Mouse (Mus musculus) kidney, adult 2 months (tissue): Measurements from ENCODE around the gene Nfkbil1.

Experiments used
- CTCF ChIP-seq: fragments of 200-500 bp; conservative IDR thresholded peaks from 2 replicates; pipeline ENCODE4 v1.5.1; 2011; ENCODE audit warnings: low read depth, mild to moderate bottlenecking, control low read depth, low read length, moderate library complexity, mixed read lengths; ENCODE audit not compliant: insufficient read depth, insufficient read length
- POLR2A ChIP-seq: fragments of 200-500 bp; IDR thresholded peaks from one replicate; pipeline ENCODE4 v1.6.1; 2011; ENCODE audit warnings: low read depth, low read length, control low read depth

GRCm38 (mm10) chr17:35267399-35268086, 32.0 kb upstream of the Nfkbil1 start:
- TF ChIP-seq CTCF = no peak
- TF ChIP-seq POLR2A = no peak
